Mouse (Mus musculus) kidney, adult 2 months (tissue): ENCODE results near the gene Tbx1. TPM values are rescaled to one million over a fixed set of nuclear protein-coding genes. Genes with fewer than 3 reads are reported as not detected.
A peak's percentile ranks its signal among the peaks of the same experiment; 100 is the strongest.

ENCODE experiments used
- DNase-seq: peaks from one replicate; pipeline ENCODE4 v3.0.0; 2021
- H3K27ac ChIP-seq: fragments of 200-500 bp; 2 replicates; pipeline ENCODE4 v1.5.1; 2012; ENCODE audit warnings: low read depth, low read length, control low read depth, inconsistent platforms; ENCODE audit not compliant: insufficient read depth
- H3K27me3 ChIP-seq: fragments of 200-500 bp; replicated peaks from 2 replicates; pipeline ENCODE4 v1.6.1; 2012; ENCODE audit warnings: mild to moderate bottlenecking, moderate library complexity, low read length, inconsistent platforms; ENCODE audit not compliant: control insufficient read depth, insufficient read depth
- H3K36me3 ChIP-seq: fragments of 200-500 bp; 2 replicates; pipeline ENCODE4 v1.6.1; 2012; ENCODE audit warnings: mild to moderate bottlenecking, moderate library complexity, low read length, inconsistent platforms; ENCODE audit not compliant: control insufficient read depth, insufficient read depth
- H3K4me1 ChIP-seq: fragments of 200-500 bp; 2 replicates; pipeline ENCODE4 v1.6.1; 2011; ENCODE audit warnings: low read length; ENCODE audit not compliant: control insufficient read depth, insufficient read depth
- H3K4me3 ChIP-seq: fragments of 200-500 bp; 2 replicates; pipeline ENCODE4 v1.5.1; 2011; ENCODE audit warnings: mild to moderate bottlenecking, low read depth, low read length, control low read depth; ENCODE audit not compliant: insufficient read depth
- CTCF ChIP-seq: fragments of 200-500 bp; conservative IDR thresholded peaks from 2 replicates; pipeline ENCODE4 v1.5.1; 2011; ENCODE audit warnings: low read depth, mild to moderate bottlenecking, control low read depth, low read length, moderate library complexity, mixed read lengths; ENCODE audit not compliant: insufficient read depth, insufficient read length
- POLR2A ChIP-seq: fragments of 200-500 bp; IDR thresholded peaks from one replicate; pipeline ENCODE4 v1.6.1; 2011; ENCODE audit warnings: low read depth, low read length, control low read depth
- WGBS: fragments of 180-500 bp; shearing (Covaris S2); methylation state at CpG from one replicate; pipeline ENCODE4 v1.1.7; 2018; 5-methylcytosine and 5-hydroxymethylcytosine counted together
- polyA plus RNA-seq: library from polyadenylated mRNA; depleted of rRNA; stranded (reverse); fragments of >200 nt; gene quantifications from 2 replicates; pipeline ENCODE4 v1.2.3, GENCODE M21; 2012

The Tbx1 gene
- polyA plus RNA-seq, 1 experiment = 1.7 TPM

DNA sequence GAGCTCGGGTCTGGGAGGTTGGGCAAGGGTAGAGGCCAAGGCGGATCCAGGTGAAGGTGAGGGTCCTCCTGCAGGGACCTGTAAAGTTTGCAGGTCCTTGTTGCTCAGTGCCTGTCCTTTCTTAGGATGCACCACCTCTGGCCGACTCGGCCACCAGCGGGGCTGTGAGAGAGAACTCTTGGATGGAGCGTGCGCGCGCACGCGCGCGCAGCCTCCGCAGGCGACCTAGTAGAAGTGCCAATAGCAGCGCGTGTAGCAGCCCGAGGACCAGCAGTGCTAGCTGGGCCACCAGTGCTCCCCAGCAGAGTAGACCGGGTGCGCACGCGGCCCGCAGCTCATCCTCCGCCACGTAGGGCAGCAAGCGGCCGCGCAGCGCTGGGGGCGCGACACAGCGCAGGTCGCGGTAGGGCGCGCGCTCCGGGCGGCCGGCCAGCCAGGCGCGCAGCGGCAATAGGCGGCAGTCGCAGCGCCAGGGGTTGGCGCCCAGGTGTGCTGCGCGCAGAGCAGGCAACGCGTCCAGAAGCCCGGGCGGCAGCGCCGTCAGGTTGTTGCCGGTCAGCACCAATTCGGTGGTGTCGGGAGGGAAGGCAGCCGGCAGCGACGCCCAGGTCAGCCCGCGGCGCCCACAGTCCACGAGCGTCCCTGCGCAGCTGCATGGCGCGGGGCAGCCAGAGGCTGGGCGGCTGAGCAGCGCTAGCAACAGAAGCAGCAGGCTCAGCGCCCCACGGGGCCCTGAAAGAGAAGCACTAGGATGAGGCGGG lies 30.3 kb upstream of the Tbx1 start:
- TF ChIP-seq POLR2A (no peak), CTCF (no peak)
- Histone ChIP-seq H3K36me3 (no peaks in the 10 kb centered on the region), H3K4me1 (no peaks in the 10 kb centered on the region), H3K27me3 (no peaks in the 10 kb centered on the region; the same call in 1 of the 2 replicates), H3K4me3 (peak overlapping the region; percentile 22; the same call in 1 of the 2 replicates), H3K27ac (no peak overlapping the region)
- WGBS = 2% methylated on average over 74 of the region's 74 CpGs
- DNase-seq = peak; percentile 16

DNA sequence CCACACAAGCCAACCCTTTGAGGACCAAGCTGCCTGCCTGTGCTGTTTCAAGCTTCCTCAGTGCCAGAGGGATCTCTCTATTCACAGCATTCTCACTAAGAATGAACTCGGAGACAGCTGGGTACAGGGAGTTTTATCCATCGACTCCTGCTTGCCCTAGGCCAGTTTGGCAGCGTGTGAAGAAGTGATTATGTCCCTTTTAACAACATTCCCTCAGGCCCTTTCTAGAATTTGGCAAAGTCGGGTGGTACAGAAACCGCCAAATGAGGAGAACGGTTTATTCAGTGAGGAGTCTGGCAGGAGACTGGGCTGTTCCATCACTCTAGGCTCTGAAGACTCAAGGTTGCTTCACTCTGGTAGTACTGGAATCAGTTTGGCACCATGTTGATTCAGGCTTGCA lies 29.7 kb upstream of the Tbx1 start:
- WGBS = 57% methylated on average over 6 of the region's 6 CpGs
- Histone ChIP-seq H3K36me3 (no peaks in the 10 kb centered on the region), H3K4me3 (no peak overlapping the region), H3K27ac (no peak overlapping the region), H3K4me1 (no peaks in the 10 kb centered on the region), H3K27me3 (no peaks in the 10 kb centered on the region)
- no peak for DNase-seq
- TF ChIP-seq POLR2A (no peak), CTCF (no peak)

DNA sequence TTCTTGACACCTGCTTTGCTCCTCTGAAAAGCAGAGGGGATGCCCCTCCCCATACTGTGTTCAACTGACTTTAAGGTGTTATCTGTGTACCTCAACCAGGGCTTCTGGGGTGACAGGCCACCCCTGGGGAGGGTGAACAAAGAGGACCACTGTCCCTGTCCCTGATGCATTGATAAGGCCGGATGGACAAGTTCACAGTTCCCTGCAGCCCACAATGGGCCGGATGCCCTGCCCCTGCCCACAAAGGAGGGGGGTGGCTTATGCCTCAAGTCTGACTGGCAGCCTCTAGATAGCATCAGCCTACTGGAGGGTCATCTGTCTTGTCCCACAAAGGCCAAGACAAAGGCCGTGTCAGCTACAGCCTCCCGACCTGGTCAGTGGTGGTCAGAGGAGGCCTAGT lies 28.6 kb upstream of the Tbx1 start:
- no peaks in the 10 kb centered on the region for H3K36me3 ChIP-seq
- TF ChIP-seq POLR2A = no peak
- TF ChIP-seq CTCF = no peak
- no peaks in the 10 kb centered on the region for H3K27me3 ChIP-seq
- no peak overlapping the region for H3K4me3 ChIP-seq
- WGBS = 89% methylated on average over 4 of the region's 4 CpGs
- H3K27ac ChIP-seq = no peak overlapping the region
- H3K4me1 ChIP-seq = no peaks in the 10 kb centered on the region
- DNase-seq = no peak

DNA sequence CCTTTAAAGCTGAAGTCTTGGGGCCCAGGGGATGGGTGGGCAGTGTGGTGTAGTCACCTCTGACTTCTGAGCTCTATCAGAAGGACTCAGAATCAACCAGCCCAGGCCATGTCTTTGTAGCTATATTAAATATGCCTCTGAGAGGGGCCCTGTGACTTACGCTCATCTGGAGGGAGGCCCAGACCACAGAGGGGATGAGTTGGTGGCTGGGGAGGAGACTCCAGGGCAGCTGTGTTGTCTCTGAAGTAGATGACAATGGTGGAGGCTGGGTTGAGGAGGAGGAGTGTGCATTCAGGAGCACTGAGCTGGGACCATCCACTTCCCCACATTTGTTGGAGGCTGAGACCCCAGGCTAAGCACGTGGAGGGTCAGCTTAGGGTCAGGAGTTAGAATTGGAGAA lies 27.8 kb upstream of the Tbx1 start:
- TF ChIP-seq POLR2A (no peak), CTCF (no peak)
- no peak for DNase-seq
- 76% methylated on average over 2 of the region's 2 CpGs for WGBS
- Histone ChIP-seq H3K36me3 (no peaks in the 10 kb centered on the region), H3K4me3 (no peak overlapping the region), H3K27me3 (no peaks in the 10 kb centered on the region), H3K27ac (no peak overlapping the region), H3K4me1 (no peaks in the 10 kb centered on the region)

DNA sequence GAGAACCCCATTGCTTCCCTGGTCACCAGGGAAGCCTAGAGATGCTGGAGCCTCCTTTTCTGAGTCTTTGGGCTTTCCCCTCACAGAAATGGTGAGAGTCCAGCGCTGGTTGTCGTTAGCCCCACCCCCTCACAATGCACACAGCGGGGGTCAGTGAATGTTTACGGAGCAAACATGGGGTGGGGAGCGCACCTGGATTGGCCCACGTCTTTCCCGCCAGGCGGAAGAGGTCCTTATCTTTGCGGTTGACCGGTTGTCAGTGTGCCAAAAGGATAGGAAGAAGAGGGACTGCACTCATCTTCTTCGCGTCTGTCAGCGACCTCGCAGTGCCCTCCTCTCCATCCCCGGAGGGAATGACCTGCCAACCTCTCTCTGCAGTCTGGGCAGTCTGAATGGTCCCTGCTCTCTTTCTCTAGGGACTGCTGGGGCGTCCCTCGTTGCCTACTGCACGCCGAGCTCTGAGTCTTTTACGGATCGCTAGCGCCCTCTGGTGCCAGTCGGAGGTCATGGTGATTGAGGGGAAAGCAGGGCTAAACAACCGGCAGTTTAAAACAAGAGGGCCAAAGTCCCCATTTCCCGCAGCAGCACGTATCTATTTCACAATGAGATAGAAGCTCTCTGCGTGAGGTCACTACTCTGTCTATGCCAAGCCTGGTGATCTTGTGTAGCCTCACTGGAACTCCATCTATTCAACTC lies 27.0 kb upstream of the Tbx1 start:
- H3K27ac ChIP-seq = no peak overlapping the region
- H3K4me1 ChIP-seq = no peaks in the 10 kb centered on the region
- H3K27me3 ChIP-seq = no peaks in the 10 kb centered on the region
- WGBS = 2% methylated on average over 27 of the region's 27 CpGs
- peak; percentile 86 for DNase-seq
- H3K4me3 ChIP-seq = no peak overlapping the region
- TF ChIP-seq CTCF (peak; percentile 96), POLR2A (no peak)
- H3K36me3 ChIP-seq = no peaks in the 10 kb centered on the region

DNA sequence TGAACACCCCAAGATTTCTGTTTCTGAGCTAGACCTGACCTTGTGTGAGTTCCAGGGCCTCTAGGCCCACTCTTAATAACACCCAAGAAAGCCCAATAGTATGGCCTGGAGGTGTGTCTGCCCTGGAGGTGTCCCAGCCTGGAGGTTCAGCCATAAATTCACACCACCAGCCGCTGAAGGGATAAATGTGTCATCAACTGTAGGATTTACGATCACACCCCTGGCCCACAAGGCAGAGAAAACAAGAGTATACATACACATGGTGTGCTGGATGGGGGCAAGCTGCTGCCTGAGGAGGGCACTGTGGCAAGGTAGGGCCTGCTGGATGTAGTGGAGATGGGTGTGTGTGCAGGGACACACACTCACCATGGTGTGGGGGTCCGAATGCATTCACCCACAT lies 22.8 kb upstream of the Tbx1 start:
- DNase-seq = no peak
- Histone ChIP-seq H3K4me1 (no peaks in the 10 kb centered on the region), H3K27ac (no peak overlapping the region), H3K27me3 (no peaks in the 10 kb centered on the region), H3K4me3 (no peak overlapping the region), H3K36me3 (no peaks in the 10 kb centered on the region)
- TF ChIP-seq CTCF (no peak), POLR2A (no peak)
- 73% methylated on average over 3 of the region's 3 CpGs for WGBS

DNA sequence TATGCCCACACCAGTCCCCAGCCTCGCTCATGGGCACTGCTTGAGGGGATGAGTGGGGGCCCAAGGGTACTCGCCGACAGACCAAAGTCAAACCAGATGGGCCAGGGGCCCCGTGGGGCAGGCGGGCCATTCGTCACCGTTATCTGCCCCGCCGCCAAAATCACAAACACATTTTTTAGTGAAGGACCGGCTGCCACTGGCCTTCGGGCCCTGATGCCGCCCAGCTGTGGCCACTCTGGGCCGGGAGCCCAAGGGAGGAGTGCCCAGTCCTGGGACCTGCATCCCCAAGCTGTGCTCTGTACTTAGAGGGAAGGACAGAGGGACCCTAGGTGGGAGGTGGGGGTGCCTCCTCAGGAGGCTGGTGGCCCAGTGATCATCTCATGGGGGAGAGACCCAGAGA lies 21.3 kb upstream of the Tbx1 start:
- Histone ChIP-seq H3K36me3 (no peaks in the 10 kb centered on the region), H3K4me1 (no peaks in the 10 kb centered on the region), H3K27ac (no peak overlapping the region), H3K4me3 (no peak overlapping the region), H3K27me3 (no peaks in the 10 kb centered on the region)
- DNase-seq = no peak
- 77% methylated on average over 13 of the region's 13 CpGs for WGBS
- TF ChIP-seq POLR2A (no peak), CTCF (no peak)
